Mouse (Mus musculus) T-helper 2 cell (primary cell): ENCODE data around the gene Olfr1046.
"Not testable (repeated sequence)": the region's sequence is repeated elsewhere in the genome, so short reads cannot be mapped to it uniquely, and the experiment has no call there.

Experiments
- in situ Hi-C: fragments of 300-600 bp; cut with MboI, MseI; formaldehyde crosslinking; loops from one replicate; pipeline ENCODE4 v1.15.1; 2025; ENCODE audit warnings: high pct_unique_total_duplicates

Olfr1046 gene

GRCm38 (mm10) chr2:86219214-86219613, at the start of gene Olfr1046:
Olfr1046 (minus strand) TSS chr2:86219314.
- in situ Hi-C loops = no loop called here

GRCm38 (mm10) chr2:86258228-86258627, 39.1 kb upstream of the Olfr1046 start, which contains the start of gene Olfr1049:
Olfr1049 (minus strand) TSS chr2:86258328.
- in situ Hi-C loops = not testable (repeated sequence)

DNA sequence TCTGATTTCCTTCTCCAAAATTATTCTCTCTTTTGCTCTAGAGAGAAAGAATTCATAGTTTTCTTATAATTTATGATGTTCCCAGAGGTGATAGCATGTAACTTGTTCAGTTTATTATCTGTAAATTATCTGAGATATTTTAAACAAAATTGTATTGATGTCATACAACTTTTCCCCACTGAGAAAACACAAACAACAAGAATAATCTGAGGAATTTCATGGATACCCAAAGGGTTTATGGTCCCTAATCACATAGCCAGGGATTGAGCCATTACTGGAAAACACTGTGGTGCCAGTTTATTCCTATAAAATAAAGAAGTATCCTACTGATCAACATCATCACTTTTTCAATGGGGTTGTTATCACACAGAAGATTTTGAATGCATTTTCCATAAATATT, 21.1 kb upstream of the Olfr1046 start, which contains the start of gene Olfr1048:
TSS of gene Olfr1048 (minus strand) at position 101 of the 400 bp plus-strand sequence.
- in situ Hi-C loops = no loop called here

GRCm38 (mm10) chr2:86231301-86231700, 12.2 kb upstream of the Olfr1046 start, which contains the start of gene Olfr1047:
Olfr1047 (minus strand) TSS chr2:86231401.
- in situ Hi-C loops = no loop called here

- in situ Hi-C loops = no loop called here
Observed at GRCm38 (mm10) chr2:86202909-86203308, 16.2 kb downstream of the Olfr1046 start, which contains the start of gene Olfr1045. Olfr1045 (minus strand) TSS chr2:86203009.

GRCm38 (mm10) chr2:86195863-86196262, 23.3 kb downstream of the Olfr1046 start:
- in situ Hi-C loops = no loop called here

GRCm38 (mm10) chr2:86185583-86185982, 33.5 kb downstream of the Olfr1046 start, which contains the start of gene Olfr52:
Olfr52 (minus strand) TSS chr2:86185683.
- in situ Hi-C loops = no loop called here

DNA sequence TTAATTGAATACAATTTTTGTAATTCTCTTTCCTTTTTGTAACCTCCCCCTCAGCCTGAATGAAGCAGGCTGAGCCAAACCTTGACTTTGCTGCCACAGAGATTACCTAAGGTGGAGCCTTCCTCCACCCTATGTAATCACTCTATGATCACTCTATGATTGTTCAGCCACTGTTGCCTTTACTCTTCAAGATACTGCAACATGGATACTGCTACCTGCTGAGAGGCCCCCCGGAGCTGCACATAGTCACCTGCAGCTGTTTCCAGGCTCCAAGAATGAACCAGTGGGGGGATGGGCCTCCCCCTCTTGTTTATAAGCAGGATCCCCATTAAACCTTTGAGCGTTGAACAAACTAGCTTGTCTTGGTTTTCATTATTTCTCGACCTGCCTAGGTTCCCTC, 39.2 kb downstream of the Olfr1046 start:
- in situ Hi-C loops = no loop called here

GRCm38 (mm10) chr2:86177720-86178119, 41.4 kb downstream of the Olfr1046 start, which contains the start of gene Olfr1044:
Olfr1044 (minus strand) TSS chr2:86177820.
- in situ Hi-C loops = no loop called here

DNA sequence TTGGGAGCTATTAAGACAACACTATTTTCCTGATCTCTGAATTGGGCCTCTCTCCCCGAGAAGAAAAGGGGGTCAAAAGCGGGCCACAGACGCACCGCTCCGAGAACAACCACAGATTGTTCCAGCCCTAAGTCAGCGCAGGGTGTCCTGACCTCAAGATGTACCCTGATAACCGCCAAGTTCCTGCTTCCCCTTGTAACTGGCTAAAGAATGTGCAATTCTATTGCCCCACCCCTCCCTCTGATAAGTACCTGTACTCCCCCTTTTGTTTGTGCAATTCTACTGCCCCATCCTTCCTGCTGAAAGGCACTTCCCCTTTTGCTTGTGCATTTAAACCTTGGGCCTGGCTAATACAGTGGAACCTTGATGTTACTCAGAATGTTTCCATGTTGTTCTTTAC, 43.7 kb downstream of the Olfr1046 start:
- in situ Hi-C loops = not testable (repeated sequence)

- in situ Hi-C loops = no loop called here
Observed at GRCm38 (mm10) chr2:86167422-86167821, 51.7 kb downstream of the Olfr1046 start, which contains the start of gene Olfr1043. Olfr1043 (minus strand) TSS chr2:86167522.
